Mouse (Mus musculus) intestine, embryonic 14.5 days (tissue): Measurements from ENCODE around the gene Mrgpra6. TPM values are rescaled to one million over a fixed set of nuclear protein-coding genes. Genes with fewer than 3 reads are reported as not detected.

Experiments
- polyA plus RNA-seq: library from polyadenylated mRNA; unstranded; fragments of >200 nt; fragmentation: Nextera tagmentation; extraction: Ambion mirVana; gene quantifications from 2 replicates; pipeline ENCODE4 v1.2.1, GENCODE M21; 2014

Mrgpra6 gene
- polyA plus RNA-seq, 1 experiment from 2014 or later, result not detected

Other genes with a start within 250 kb of the Mrgpra6 start
- gene Uevld, start 246.4 kb downstream of the Mrgpra6 start, polyA plus RNA-seq, result 11.4 and 12.6 TPM in 2 replicates
- not detected in 2 replicates for gene Gm9999, start 221.3 kb downstream of the Mrgpra6 start, polyA plus RNA-seq
- gene Spty2d1, start 196.5 kb downstream of the Mrgpra6 start, polyA plus RNA-seq, result 17.6 and 18.0 TPM in 2 replicates
- gene Tmem86a, start 154.3 kb downstream of the Mrgpra6 start, polyA plus RNA-seq, result 30.6 and 31.4 TPM in 2 replicates
- 2.1 and 2.3 TPM in 2 replicates for gene Ptpn5, start 71.2 kb downstream of the Mrgpra6 start, polyA plus RNA-seq
- gene Mrgpra9, start 47.9 kb upstream of the Mrgpra6 start, polyA plus RNA-seq, result not detected in 2 replicates
- gene Mrgpra1, start 149.3 kb upstream of the Mrgpra6 start, polyA plus RNA-seq, result not detected in 2 replicates
- not detected in 2 replicates for gene Mrgpra2a, start 247.2 kb upstream of the Mrgpra6 start, polyA plus RNA-seq